In the genomic region with DNA sequence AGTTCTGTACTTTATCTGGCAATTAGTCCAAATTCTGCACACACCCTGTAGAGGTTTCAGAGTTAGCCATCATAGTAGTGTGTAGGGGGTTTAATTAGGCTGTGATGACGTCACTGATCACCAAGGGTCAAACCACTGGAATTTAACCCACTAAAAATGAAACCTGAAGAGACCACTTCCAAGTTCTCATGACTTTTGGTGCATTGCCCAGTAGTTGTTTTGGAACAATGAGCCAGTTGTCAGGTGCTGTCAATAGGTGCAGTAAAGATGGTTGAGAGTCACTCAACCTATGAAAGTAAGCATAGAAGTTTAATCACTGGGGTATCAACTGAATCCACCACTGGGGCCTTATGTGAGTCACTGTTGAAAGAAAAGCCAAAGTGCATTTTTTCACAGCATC, we compare ENCODE assay signal across 21 mouse cellular contexts.
"Had no signal": no experiment of that assay in that cellular context is flagged by ENCODE, and none has a peak within 500 bp of the region (broad histone marks: within the 10 kb centered on the region; RNA-seq: fewer than 3 reads in every experiment).

No protein-coding gene starts in this region.

- H3K27ac ChIP-seq: kidney, embryonic 15.5 days; limb, embryonic 12.5 days; liver, embryonic 12.5 days; liver, embryonic 15.5 days; macrophage; midbrain, embryonic 12.5 days; midbrain, embryonic 15.5 days; neural tube, embryonic 12.5 days; neural tube, embryonic 15.5 days had no signal

- H3K27me3 ChIP-seq: kidney, embryonic 15.5 days; limb, embryonic 12.5 days; liver, embryonic 12.5 days; liver, embryonic 15.5 days; lung, embryonic 15.5 days; midbrain, embryonic 12.5 days; midbrain, embryonic 15.5 days; neural tube, embryonic 12.5 days; neural tube, embryonic 15.5 days had no signal

- H3K4me3 ChIP-seq: kidney, embryonic 15.5 days; limb, embryonic 12.5 days; liver, embryonic 12.5 days; liver, embryonic 15.5 days; lung, embryonic 15.5 days; midbrain, embryonic 12.5 days; midbrain, embryonic 15.5 days; neural tube, embryonic 12.5 days; neural tube, embryonic 15.5 days had no signal

- H3K4me1 ChIP-seq: kidney, embryonic 15.5 days; liver, embryonic 12.5 days; liver, embryonic 15.5 days; midbrain, embryonic 12.5 days; midbrain, embryonic 15.5 days; neural tube, embryonic 12.5 days had no signal

- H3K9ac ChIP-seq: kidney, embryonic 15.5 days; limb, embryonic 12.5 days; liver, embryonic 12.5 days; liver, embryonic 15.5 days; lung, embryonic 15.5 days; midbrain, embryonic 12.5 days; midbrain, embryonic 15.5 days; neural tube, embryonic 12.5 days; neural tube, embryonic 15.5 days had no signal

- H3K36me3 ChIP-seq: kidney, embryonic 15.5 days; liver, embryonic 12.5 days; liver, embryonic 15.5 days; midbrain, embryonic 12.5 days; midbrain, embryonic 15.5 days; neural tube, embryonic 15.5 days had no signal

- H3K4me2 ChIP-seq: kidney, embryonic 15.5 days; limb, embryonic 12.5 days; liver, embryonic 12.5 days; liver, embryonic 15.5 days; lung, embryonic 15.5 days; midbrain, embryonic 12.5 days; midbrain, embryonic 15.5 days; neural tube, embryonic 12.5 days; neural tube, embryonic 15.5 days had no signal

- H3K9me3 ChIP-seq: kidney, embryonic 15.5 days; limb, embryonic 12.5 days; liver, embryonic 12.5 days; liver, embryonic 15.5 days; lung, embryonic 15.5 days; midbrain, embryonic 12.5 days; midbrain, embryonic 15.5 days; neural tube, embryonic 12.5 days; neural tube, embryonic 15.5 days had no signal

- DNase-seq: kidney, adult 11 months; kidney, adult 8-10 months; kidney, postnatal 10 days; kidney, postnatal 36 days; layer of hippocampus, postnatal 36 days; liver; lung, adult 18-20 months; right cerebral cortex, adult 18-20 months; right cerebral cortex, postnatal 14 days; right cerebral cortex, postnatal 4 days; thymus, postnatal 25 days had no signal

- ATAC-seq: liver, embryonic 12.5 days; midbrain, embryonic 15.5 days had no signal
